Mouse (Mus musculus): ENCODE data around the gene Espn.

DNA sequence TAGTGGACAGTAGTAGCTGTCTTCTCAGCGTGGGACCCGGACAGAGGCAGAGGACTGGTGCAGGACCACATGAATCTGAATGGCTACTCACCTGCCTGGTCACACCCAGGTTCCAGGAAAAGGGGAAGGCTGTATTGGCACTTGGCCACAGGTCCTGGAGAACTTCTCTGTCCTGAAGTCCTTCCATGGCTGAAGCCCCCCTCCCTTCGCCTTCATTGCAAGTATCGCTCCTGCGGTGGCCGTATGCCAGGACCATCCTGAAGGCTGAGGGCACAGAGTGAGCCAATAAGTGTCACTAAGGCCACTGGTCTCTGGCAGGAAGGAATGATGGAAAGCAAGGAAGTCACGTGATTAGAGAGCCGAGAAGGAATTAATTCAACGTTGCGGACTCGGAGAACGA is 57.9 kb downstream of the Espn start:
- TF ChIP-seq CTCF (IDR thresholded peaks at IDR 0.05; ENCODE audit: borderline replicate concordance, insufficient read depth, low read length): no peak
- no peak for TF ChIP-seq POLR2A (IDR thresholded peaks at IDR 0.05; ENCODE audit: low read depth, low read length)

Measured in embryonic fibroblast, embryonic 13.5 days (primary cell).